In the genomic region with DNA sequence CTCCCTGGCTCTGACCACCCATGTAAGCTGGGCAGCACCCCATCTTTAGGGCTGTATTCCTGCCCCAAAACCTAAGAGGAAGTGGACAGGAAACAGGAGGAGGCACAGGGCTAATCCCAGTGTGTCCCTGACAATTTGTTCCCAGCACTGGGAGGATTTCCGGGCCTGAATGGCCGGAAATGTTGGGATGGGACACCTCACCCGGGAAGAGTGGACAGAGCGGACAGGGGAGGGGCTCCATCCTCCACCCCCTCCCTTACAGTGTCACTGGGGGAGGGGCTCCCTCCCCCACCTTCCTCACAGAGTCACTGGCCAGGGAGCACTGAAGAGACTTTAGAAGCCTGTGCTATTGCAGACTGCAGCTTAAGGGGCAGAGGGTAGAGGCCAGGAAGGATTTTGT, we compare ENCODE assay signal across 8 mouse cellular contexts. TPM values are rescaled to one million over a fixed set of nuclear protein-coding genes. Genes with fewer than 3 reads are reported as not detected.
DNase-seq lines count a peak whose midpoint lies in the region; ATAC-seq lines count a peak whose summit lies in the region.

No protein-coding gene starts in this region.

- peaks cover 36% of the 10 kb centered on the region for H3K4me1 ChIP-seq in liver, embryonic 12.5 days

- ATAC-seq in liver, embryonic 12.5 days: peak; percentile 44

- H3K4me2 ChIP-seq in liver, embryonic 12.5 days: no peak overlapping the region

- H3K9ac ChIP-seq in liver, embryonic 12.5 days: no peak overlapping the region; the same call in 1 of the 2 replicates

- peak overlapping the region; percentile 34; the same call in 1 of the 2 replicates for H3K27ac ChIP-seq in liver, embryonic 12.5 days

- peak; percentile 74 for DNase-seq in adrenal gland, adult 2 months
- DNase-seq in adrenal gland, adult 8-10 months: no peak
- DNase-seq in adrenal gland, postnatal 14 days: peak; percentile 76
- DNase-seq in heart, postnatal 36 days: peak; percentile 71
- no peak for DNase-seq in right cerebral cortex, postnatal 36 days (ENCODE audit: low spot score in 2 of 2)
- DNase-seq in frontal cortex, postnatal 14 days (ENCODE audit: low spot score in 2 of 2): no peak
- DNase-seq in right cerebral cortex, adult 2 months (ENCODE audit: low spot score in 2 of 2): no peak

- intact Hi-C loops in heart, postnatal 36 days (cut with DNase I): loop anchor here (2.0 kb wide), 1 partner anchor 20 kb away; no protein-coding TSS in a partner anchor

- H3K4me3 ChIP-seq in liver, embryonic 12.5 days: no peak overlapping the region

- H3K36me3 ChIP-seq in liver, embryonic 12.5 days: no peaks in the 10 kb centered on the region

- no peaks in the 10 kb centered on the region for H3K9me3 ChIP-seq in liver, embryonic 12.5 days (replicated peaks)

- H3K27me3 ChIP-seq in liver, embryonic 12.5 days (replicated peaks): no peaks in the 10 kb centered on the region

- 31% methylated on average over 4 of the region's 4 CpGs for WGBS in liver, embryonic 12.5 days (ENCODE audit: insufficient replicate concordance)

RNA-seq across cellular contexts. Expression of a gene that starts 5.9 kb away (rescaled TPM):
- not detected for total RNA-seq in adrenal gland, adult 2 months (2021)
- not detected in 2 replicates for polyA plus RNA-seq in adrenal gland, adult 2 months (2012; rRNA removed)
- not detected for total RNA-seq in adrenal gland, adult 8-10 months (2022)
- not detected in 2 replicates for total RNA-seq in adrenal gland, postnatal 14 days (2021)
- not detected for total RNA-seq in heart, postnatal 36 days (2021)
- not detected in 2 replicates for polyA plus RNA-seq in liver, embryonic 12.5 days (2016; fragmentation: Nextera tagmentation; extraction: Ambion mirVana)

RNA-seq across cellular contexts. Expression of a gene that starts 14.1 kb away (rescaled TPM):
- 10 to 100 TPM; 11.3 to 19.1 TPM for total RNA-seq in adrenal gland, adult 2 months (2021)
- polyA plus RNA-seq in adrenal gland, adult 2 months (2012; rRNA removed): 47.0 and 50.8 TPM in 2 replicates
- 10 to 100 TPM; 12.4 to 23.9 (median 18.0) TPM for total RNA-seq in adrenal gland, adult 8-10 months (2022)
- total RNA-seq in adrenal gland, postnatal 14 days (2021): 29.8 and 39.3 TPM in 2 replicates
- total RNA-seq in heart, postnatal 36 days (2021): 10 to 100 TPM; 26.8 to 28.1 TPM
- 9.7 and 10.1 TPM in 2 replicates for polyA plus RNA-seq in liver, embryonic 12.5 days (2016; fragmentation: Nextera tagmentation; extraction: Ambion mirVana)

RNA-seq across cellular contexts. Expression of a gene that starts 22.1 kb away (rescaled TPM):
- 10 to 100 TPM; 69.7 to 74.7 TPM for total RNA-seq in adrenal gland, adult 2 months (2021)
- 131 and 132 TPM in 2 replicates for polyA plus RNA-seq in adrenal gland, adult 2 months (2012; rRNA removed)
- 100 to 1,000 TPM in 1 of 4 experiments, 10 to 100 TPM in 3; 80.8 to 110 (median 92.1) TPM for total RNA-seq in adrenal gland, adult 8-10 months (2022)
- 67.4 and 79.7 TPM in 2 replicates for total RNA-seq in adrenal gland, postnatal 14 days (2021)
- total RNA-seq in heart, postnatal 36 days (2021): 10 to 100 TPM; 24.6 to 26.6 TPM
- 85.3 and 86.1 TPM in 2 replicates for polyA plus RNA-seq in liver, embryonic 12.5 days (2016; fragmentation: Nextera tagmentation; extraction: Ambion mirVana)

RNA-seq across cellular contexts. Expression of a gene that starts 22.1 kb away (rescaled TPM):
- 10 to 100 TPM; 18.7 to 26.5 TPM for total RNA-seq in adrenal gland, adult 2 months (2021)
- 70.6 and 74.0 TPM in 2 replicates for polyA plus RNA-seq in adrenal gland, adult 2 months (2012; rRNA removed)
- 10 to 100 TPM; 22.6 to 31.1 (median 28.5) TPM for total RNA-seq in adrenal gland, adult 8-10 months (2022)
- total RNA-seq in adrenal gland, postnatal 14 days (2021): 25.3 and 26.8 TPM in 2 replicates
- 1 to 10 TPM; 6.8 to 9.6 TPM for total RNA-seq in heart, postnatal 36 days (2021)
- polyA plus RNA-seq in liver, embryonic 12.5 days (2016; fragmentation: Nextera tagmentation; extraction: Ambion mirVana): 35.9 and 36.6 TPM in 2 replicates

RNA-seq across cellular contexts. Expression of a gene that starts 31.0 kb away (rescaled TPM):
- 10 to 100 TPM in 1 of 2 experiments, 1 to 10 TPM in 1; 7.5 to 13.9 TPM for total RNA-seq in adrenal gland, adult 2 months (2021)
- polyA plus RNA-seq in adrenal gland, adult 2 months (2012; rRNA removed): 45.7 and 48.2 TPM in 2 replicates
- 10 to 100 TPM; 10.8 to 22.2 (median 18.7) TPM for total RNA-seq in adrenal gland, adult 8-10 months (2022)
- 16.2 and 35.8 TPM in 2 replicates for total RNA-seq in adrenal gland, postnatal 14 days (2021)
- total RNA-seq in heart, postnatal 36 days (2021): 1 to 10 TPM; 5.0 to 6.6 TPM
- 32.8 and 35.8 TPM in 2 replicates for polyA plus RNA-seq in liver, embryonic 12.5 days (2016; fragmentation: Nextera tagmentation; extraction: Ambion mirVana)

Comparison
In these comparisons a context has a peak if more than half of its experiments do, and no peak if none do; other contexts are left out.
1. DNase-seq: peak in adrenal gland, adult 2 months (single experiment), adrenal gland, postnatal 14 days (single experiment) and heart, postnatal 36 days (2 of 2); none in adrenal gland, adult 8-10 months (single experiment), right cerebral cortex, postnatal 36 days (0 of 2), frontal cortex, postnatal 14 days (0 of 2) and right cerebral cortex, adult 2 months (0 of 2).